Mouse (Mus musculus): ENCODE measurements around the gene 6430548M08Rik. TPM values are rescaled to one million over a fixed set of nuclear protein-coding genes. Genes with fewer than 3 reads are reported as not detected.

6430548M08Rik gene
- total RNA-seq, 2 experiments from 2014 or later: 9.3 to 11.2 TPM

Other genes starting within 250 kb of the 6430548M08Rik start
- 10 to 100 TPM; 57.4 to 65.4 TPM for gene Usp10, start 203.8 kb upstream of the 6430548M08Rik start, total RNA-seq (2021)
- gene Gm20388, start 203.3 kb upstream of the 6430548M08Rik start, total RNA-seq (2021): 1 to 10 TPM; 2.9 to 6.0 TPM
- gene Crispld2, start 121.7 kb upstream of the 6430548M08Rik start, total RNA-seq (2021): 1 to 10 TPM; 3.9 to 5.3 TPM
- 10 to 100 TPM; 23.1 to 24.5 TPM for gene Zdhhc7, start 12.7 kb upstream of the 6430548M08Rik start, total RNA-seq (2021)
- gene Fam92b, start 63.3 kb downstream of the 6430548M08Rik start, total RNA-seq (2021): not detected
- gene Gse1, start 114.3 kb downstream of the 6430548M08Rik start, total RNA-seq (2021): 10 to 100 TPM; 25.5 to 38.6 TPM

Data from gastrocnemius, postnatal 10 days (tissue).